Mouse (Mus musculus) CD4-positive, CD25-positive, alpha-beta regulatory T cell (primary cell): ENCODE results near the gene Prkd2. TPM values are rescaled to one million over a fixed set of nuclear protein-coding genes. Genes with fewer than 3 reads are reported as not detected.

Experiments used
- polyA plus RNA-seq: library from polyadenylated mRNA; unstranded; fragments of 100-300 nt; shearing (Covaris generic); gene quantifications from one replicate; pipeline ENCODE4 v1.2.1, GENCODE M21; 2017

Prkd2 gene
- 220 TPM for polyA plus RNA-seq

DNA sequence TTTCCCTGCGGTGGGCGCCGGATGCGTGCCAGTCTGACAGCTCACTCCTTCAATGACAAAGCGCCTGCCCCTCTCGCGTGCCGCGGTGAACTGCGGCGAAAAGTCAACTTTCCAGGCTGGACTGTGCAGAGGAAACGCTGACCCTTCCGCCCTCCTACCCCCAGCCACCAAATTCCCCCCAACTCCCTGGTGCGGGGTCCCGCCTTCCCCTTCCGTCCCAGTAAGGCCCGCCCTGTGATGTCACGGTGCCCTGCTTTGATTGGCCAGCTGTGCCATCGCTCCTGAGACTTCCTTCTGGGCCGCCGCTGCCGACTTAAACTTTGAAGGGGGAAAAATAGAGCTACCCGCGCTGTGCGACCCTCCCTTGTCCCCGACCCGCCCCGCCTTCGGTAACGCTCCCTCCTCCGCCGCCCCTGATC, at the start of gene Prkd2:
Prkd2 (plus strand) TSS at position 258 of the 419 bp plus-strand sequence.

DNA sequence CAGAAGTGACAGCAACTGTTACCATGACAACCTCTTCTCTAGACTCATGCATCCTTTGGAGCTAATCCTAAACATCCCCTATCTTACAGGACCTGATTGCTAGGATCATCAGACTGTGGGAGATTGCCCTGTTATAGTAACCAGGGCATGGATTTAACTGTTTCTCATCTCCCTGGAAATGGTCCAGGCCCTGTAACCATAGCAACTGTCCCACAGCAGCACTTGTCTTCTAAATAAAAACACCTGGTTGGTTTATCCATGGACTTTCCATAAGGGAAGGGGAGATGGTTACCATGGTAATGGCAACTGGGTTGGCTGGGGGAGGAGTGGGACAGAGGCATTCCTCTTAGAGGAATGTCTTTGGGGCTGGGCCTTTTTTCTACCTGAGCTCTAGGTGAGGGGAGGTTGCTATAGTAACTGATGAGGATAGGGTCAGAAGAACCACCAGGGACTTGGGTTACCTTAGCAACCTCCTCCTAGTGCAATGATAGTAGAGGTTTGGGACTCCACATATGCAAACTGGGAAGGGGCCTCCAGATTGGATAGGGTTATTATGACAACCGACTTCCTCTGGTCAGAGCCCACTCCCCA, 27.3 kb upstream of the Prkd2 start, which contains the start of gene Strn4:
Strn4 (plus strand) TSS at position 539 of the 591 bp plus-strand sequence.

DNA sequence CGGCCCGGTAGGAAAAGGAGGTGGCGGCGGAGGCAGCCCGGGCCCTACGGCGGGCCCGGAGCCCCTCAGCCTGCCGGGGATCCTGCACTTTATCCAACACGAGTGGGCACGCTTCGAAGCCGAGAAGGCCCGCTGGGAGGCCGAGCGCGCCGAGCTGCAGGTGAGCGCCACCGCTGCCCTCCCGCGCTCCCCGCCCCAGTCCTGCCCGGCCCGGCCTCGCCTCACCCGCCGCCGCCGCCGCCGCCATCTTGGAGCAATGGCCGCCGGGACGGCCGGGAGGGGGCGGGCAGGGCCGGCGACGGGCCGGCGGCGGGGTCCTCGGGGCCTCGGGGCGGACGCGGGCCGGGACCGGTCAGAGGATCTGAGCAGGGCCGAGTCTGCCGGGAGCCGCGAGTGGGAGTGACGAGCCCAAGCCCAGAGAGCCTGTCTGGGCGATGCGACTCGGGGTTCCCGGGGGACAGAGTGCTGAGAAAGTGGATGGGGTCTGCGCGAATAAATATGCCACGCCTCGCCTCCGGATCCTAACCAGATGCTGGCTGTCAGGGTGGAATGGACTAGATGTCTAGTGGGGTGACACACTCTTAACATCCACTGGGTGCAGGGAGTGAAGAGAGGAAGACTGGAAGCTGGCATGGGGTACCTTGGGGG, 26.1 kb upstream of the Prkd2 start, which contains the start of gene Fkrp:
Fkrp (minus strand) TSS at position 258 of the 648 bp plus-strand sequence.

DNA sequence AGATGAGACGGTGACA, 32.4 kb downstream of the Prkd2 start, which contains the start of gene Dact3:
Dact3 (plus strand) TSS at position 8 of the 16 bp plus-strand sequence.

DNA sequence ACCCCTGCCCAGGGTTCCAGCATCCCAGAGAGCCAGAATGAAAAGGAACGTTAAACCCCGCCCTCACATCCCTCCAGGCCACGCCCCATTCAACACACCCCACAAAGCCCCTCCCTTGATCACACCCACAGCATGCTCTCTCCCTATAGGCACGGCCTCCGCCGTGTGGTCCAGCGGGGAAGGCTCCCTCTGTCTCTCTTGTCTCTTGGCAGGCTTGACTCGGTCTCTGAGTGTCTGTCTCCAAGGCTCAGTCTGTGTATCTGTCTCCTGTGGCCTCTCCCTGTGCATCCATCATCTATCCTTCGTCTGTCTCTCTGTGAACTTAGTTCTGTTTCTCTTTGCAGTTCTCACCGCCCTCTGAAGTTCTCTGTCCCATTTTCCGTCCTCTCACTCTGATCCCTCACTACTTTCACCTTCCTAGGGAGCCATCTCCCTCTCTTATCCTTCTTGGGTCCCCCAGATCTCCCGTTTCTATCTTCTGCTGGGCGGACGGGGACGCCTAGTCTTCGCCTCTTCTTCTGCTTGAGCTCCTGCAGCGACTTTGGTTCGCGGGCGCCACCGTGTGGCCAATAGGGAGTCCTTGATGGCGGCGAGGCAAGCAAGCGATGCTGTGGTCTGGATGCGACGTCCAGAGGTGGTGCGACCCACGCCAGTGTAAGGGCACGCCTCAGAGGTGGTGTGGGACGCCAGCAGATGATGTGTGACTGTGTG, 49.1 kb downstream of the Prkd2 start, which contains the start of gene Gng8:
Gng8 (plus strand) TSS at position 146 of the 711 bp plus-strand sequence.

DNA sequence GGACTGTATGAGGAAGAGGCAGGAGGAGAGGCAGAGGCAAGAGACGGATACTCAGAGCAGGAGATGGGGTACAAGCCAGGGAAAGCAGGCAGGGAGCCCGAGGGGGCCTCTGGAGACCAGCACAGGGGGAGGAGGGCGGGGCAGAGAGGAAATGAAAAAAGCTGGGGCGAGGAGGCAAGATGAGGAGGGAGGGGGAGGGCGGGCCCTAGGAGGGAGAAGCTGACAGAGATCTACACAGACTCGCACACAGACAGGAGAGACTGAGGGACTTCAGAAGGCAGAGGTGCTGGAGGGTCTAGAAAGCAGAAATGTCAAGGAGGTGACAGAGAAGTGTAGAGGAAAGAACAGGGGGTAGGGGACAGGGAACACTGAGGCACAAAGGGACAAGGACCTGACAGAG, 63.6 kb downstream of the Prkd2 start, which contains the start of gene Ptgir:
Ptgir (plus strand) TSS at position 210 of the 400 bp plus-strand sequence.

Other genes starting within 250 kb of the Prkd2 start
- gene Arhgap35, start 227.9 kb upstream of the Prkd2 start, polyA plus RNA-seq = 7.6 TPM
- gene Ceacam15, start 167.2 kb upstream of the Prkd2 start, polyA plus RNA-seq = 1.1 TPM
- gene Ceacam9, start 121.0 kb upstream of the Prkd2 start, polyA plus RNA-seq = not detected
- 195 TPM for gene Ap2s1, start 104.5 kb upstream of the Prkd2 start, polyA plus RNA-seq
- 349 TPM for gene Slc1a5, start 61.6 kb upstream of the Prkd2 start, polyA plus RNA-seq
- 84.7 TPM for gene Strn4, start 27.0 kb upstream of the Prkd2 start, polyA plus RNA-seq
- gene Fkrp, start 26.2 kb upstream of the Prkd2 start, polyA plus RNA-seq = 25.6 TPM
- 0.12 TPM for gene Dact3, start 32.4 kb downstream of the Prkd2 start, polyA plus RNA-seq
- gene Gng8, start 48.9 kb downstream of the Prkd2 start, polyA plus RNA-seq = not detected
- 10.5 TPM for gene Ptgir, start 63.6 kb downstream of the Prkd2 start, polyA plus RNA-seq
- 135 TPM for gene Calm3, start 81.2 kb downstream of the Prkd2 start, polyA plus RNA-seq
- not detected for gene Pnmal2, start 101.8 kb downstream of the Prkd2 start, polyA plus RNA-seq
- not detected for gene Pnmal1, start 116.8 kb downstream of the Prkd2 start, polyA plus RNA-seq
- 3.3 TPM for gene Gm42372, start 140.2 kb downstream of the Prkd2 start, polyA plus RNA-seq
- gene Ccdc8, start 149.8 kb downstream of the Prkd2 start, polyA plus RNA-seq = 0.13 TPM
- gene Ppp5c, start 185.0 kb downstream of the Prkd2 start, polyA plus RNA-seq = 136 TPM
- 0.71 TPM for gene Hif3a, start 219.5 kb downstream of the Prkd2 start, polyA plus RNA-seq
- 0.68 TPM for gene Psg16, start 231.1 kb downstream of the Prkd2 start, polyA plus RNA-seq